ENCODE assay signal across 25 mouse cellular contexts in genomic region chr8:128697945-128698344, GRCm38 (mm10). TPM values are rescaled to one million over a fixed set of nuclear protein-coding genes. Genes with fewer than 3 reads are reported as not detected.
DNase-seq lines count a peak whose midpoint lies in the region; ATAC-seq lines count a peak whose summit lies in the region.
"Had no signal": no experiment of that assay in that cellular context is flagged by ENCODE, and none has a peak within 500 bp of the region (broad histone marks: within the 10 kb centered on the region; RNA-seq: fewer than 3 reads in every experiment).

No protein-coding gene starts in this region.

- 0 out of 2 replicates have a peak, but pooled peaks cover 2% of the 10 kb centered on the region for H3K36me3 ChIP-seq in liver, embryonic 13.5 days
- no peaks in the 10 kb centered on the region for H3K36me3 ChIP-seq in liver, embryonic 12.5 days
- no peaks in the 10 kb centered on the region for H3K36me3 ChIP-seq in lung, embryonic 16.5 days (ENCODE audit: control insufficient read depth, insufficient read depth, low read length)
- H3K36me3 ChIP-seq in embryonic facial prominence, embryonic 14.5 days (ENCODE audit: control insufficient read depth, insufficient read depth, low read length) = no peaks in the 10 kb centered on the region
- H3K36me3 ChIP-seq: embryonic facial prominence, embryonic 13.5 days; heart, embryonic 12.5 days; heart, embryonic 15.5 days; hindbrain, embryonic 13.5 days had no signal

- no peak overlapping the region for H3K9ac ChIP-seq in liver, embryonic 13.5 days
- H3K9ac ChIP-seq in liver, embryonic 12.5 days = no peak overlapping the region
- no peak overlapping the region for H3K9ac ChIP-seq in lung, embryonic 16.5 days (ENCODE audit: low read length)
- H3K9ac ChIP-seq in embryonic facial prominence, embryonic 14.5 days (ENCODE audit: low read depth, low read length) = no peak overlapping the region
- H3K9ac ChIP-seq: embryonic facial prominence, embryonic 13.5 days; heart, embryonic 12.5 days; heart, embryonic 15.5 days; hindbrain, embryonic 13.5 days had no signal

- no peak overlapping the region for H3K4me2 ChIP-seq in liver, embryonic 13.5 days
- no peak overlapping the region for H3K4me2 ChIP-seq in liver, embryonic 12.5 days
- no peak overlapping the region for H3K4me2 ChIP-seq in lung, embryonic 16.5 days (ENCODE audit: low read depth, low read length)
- H3K4me2 ChIP-seq in embryonic facial prominence, embryonic 14.5 days (ENCODE audit: low read depth, low read length) = no peak overlapping the region
- H3K4me2 ChIP-seq: embryonic facial prominence, embryonic 13.5 days; heart, embryonic 12.5 days; heart, embryonic 15.5 days; hindbrain, embryonic 13.5 days had no signal

- H3K9me3 ChIP-seq in liver, embryonic 13.5 days (replicated peaks) = no peaks in the 10 kb centered on the region
- no peaks in the 10 kb centered on the region for H3K9me3 ChIP-seq in liver, embryonic 12.5 days (replicated peaks)
- no peaks in the 10 kb centered on the region for H3K9me3 ChIP-seq in lung, embryonic 16.5 days (ENCODE audit: control insufficient read depth, low read length)
- H3K9me3 ChIP-seq in embryonic facial prominence, embryonic 14.5 days (ENCODE audit: control insufficient read depth, low read length) = no peaks in the 10 kb centered on the region
- H3K9me3 ChIP-seq: embryonic facial prominence, embryonic 13.5 days; heart, embryonic 12.5 days; heart, embryonic 15.5 days; hindbrain, embryonic 10.5 days had no signal

- H3K4me1 ChIP-seq in liver, embryonic 13.5 days (replicated peaks) = peaks cover 66% of the 10 kb centered on the region
- H3K4me1 ChIP-seq in liver, embryonic 12.5 days = peaks cover 73% of the 10 kb centered on the region
- H3K4me1 ChIP-seq in lung, embryonic 16.5 days (replicated peaks; ENCODE audit: control insufficient read depth, insufficient read depth, low read length) = peaks cover 18% of the 10 kb centered on the region
- 0 out of 2 replicates have a peak, but pooled peaks cover 3% of the 10 kb centered on the region for H3K4me1 ChIP-seq in embryonic facial prominence, embryonic 14.5 days (ENCODE audit: control insufficient read depth, insufficient read depth, low read length)
- H3K4me1 ChIP-seq: embryonic facial prominence, embryonic 13.5 days; hindbrain, embryonic 10.5 days had no signal

- ATAC-seq in liver, embryonic 13.5 days (ENCODE audit: low read depth) = peak; percentile 42; the same call in 1 of the 2 replicates
- no peak for ATAC-seq in liver, embryonic 12.5 days
- peak; percentile 91 for ATAC-seq in lung, embryonic 16.5 days (ENCODE audit: low read depth)
- ATAC-seq in embryonic facial prominence, embryonic 14.5 days (ENCODE audit: low read depth) = no peak
- peak; percentile 19; the same call in 1 of the 2 replicates for ATAC-seq in megakaryocyte-erythroid progenitor cell, adult 5-6 weeks (replicated peaks; ENCODE audit: low FRiP score, low TSS enrichment, poor library complexity, severe bottlenecking)
- ATAC-seq: activated CD4-positive, CD25-positive, alpha-beta regulatory T cell, adult 4 months; CD4-positive, CD25-positive, alpha-beta regulatory T cell, adult 4 months; forebrain, embryonic 14.5 days; hindbrain, embryonic 16.5 days had no signal

- no peak for DNase-seq in liver, embryonic 13.5 days
- DNase-seq in lung, postnatal 36 days = no peak
- DNase-seq in embryonic facial prominence, embryonic 14.5 days (ENCODE audit: low spot score) = peak; percentile 13
- no peak for DNase-seq in spleen, postnatal 14 days (ENCODE audit: low spot score in 2 of 2)
- DNase-seq: adrenal gland, adult 8-10 months; adrenal gland, postnatal 25 days; cerebellum, adult 11-12 months; cerebellum, adult 8-10 months; cerebellum, postnatal 14 days; gastrocnemius, postnatal 25 days; heart, adult 18-20 months; heart, postnatal 10 days; heart, postnatal 36 days had no signal

- H3K4me3 ChIP-seq in liver, embryonic 13.5 days (replicated peaks) = no peak overlapping the region
- H3K4me3 ChIP-seq in liver, embryonic 12.5 days = no peak overlapping the region
- no peak overlapping the region for H3K4me3 ChIP-seq in lung, embryonic 16.5 days (ENCODE audit: low read length)
- no peak overlapping the region for H3K4me3 ChIP-seq in embryonic facial prominence, embryonic 14.5 days (ENCODE audit: low read depth, low read length)
- H3K4me3 ChIP-seq: embryonic facial prominence, embryonic 13.5 days; heart, embryonic 12.5 days; heart, embryonic 15.5 days; hindbrain, embryonic 10.5 days; hindbrain, embryonic 13.5 days had no signal

- no peak overlapping the region for H3K27ac ChIP-seq in liver, embryonic 13.5 days
- H3K27ac ChIP-seq in liver, embryonic 12.5 days = no peak overlapping the region
- no peak overlapping the region for H3K27ac ChIP-seq in lung, embryonic 16.5 days (ENCODE audit: low read length)
- no peak overlapping the region for H3K27ac ChIP-seq in embryonic facial prominence, embryonic 14.5 days (replicated peaks; ENCODE audit: low read depth, low read length)
- H3K27ac ChIP-seq: embryonic facial prominence, embryonic 13.5 days; heart, embryonic 15.5 days; hindbrain, embryonic 10.5 days; hindbrain, embryonic 13.5 days had no signal

- 39% methylated on average over 3 of the region's 3 CpGs for WGBS in liver, embryonic 13.5 days (ENCODE audit: insufficient replicate concordance)
- WGBS in liver, embryonic 12.5 days (ENCODE audit: insufficient replicate concordance) = 47% methylated on average over 3 of the region's 3 CpGs
- WGBS in lung, embryonic 16.5 days = 34% methylated on average over 3 of the region's 3 CpGs
- WGBS in embryonic facial prominence, embryonic 14.5 days = 65% methylated on average over 3 of the region's 3 CpGs

- no peaks in the 10 kb centered on the region for H3K27me3 ChIP-seq in liver, embryonic 13.5 days
- H3K27me3 ChIP-seq in liver, embryonic 12.5 days (replicated peaks) = no peaks in the 10 kb centered on the region
- no peaks in the 10 kb centered on the region for H3K27me3 ChIP-seq in lung, embryonic 16.5 days (ENCODE audit: control insufficient read depth, insufficient read depth, low read depth, low read length)
- H3K27me3 ChIP-seq in embryonic facial prominence, embryonic 14.5 days (replicated peaks; ENCODE audit: control insufficient read depth, insufficient read depth, low read length) = no peaks in the 10 kb centered on the region
- H3K27me3 ChIP-seq: embryonic facial prominence, embryonic 13.5 days; heart, embryonic 12.5 days; heart, embryonic 15.5 days; hindbrain, embryonic 13.5 days had no signal

RNA-seq across cellular contexts. Expression of gene Itgb1, which starts 12.5 kb away (rescaled TPM):
- 81.4 and 102 TPM in 2 replicates for polyA plus RNA-seq in liver, embryonic 13.5 days (2015; fragmentation: Nextera tagmentation; extraction: Ambion mirVana)
- 129 and 130 TPM in 2 replicates for polyA plus RNA-seq in liver, embryonic 12.5 days (2016; fragmentation: Nextera tagmentation; extraction: Ambion mirVana)
- 373 and 384 TPM in 2 replicates for polyA plus RNA-seq in lung, embryonic 16.5 days (2015; fragmentation: Nextera tagmentation; extraction: Ambion mirVana)
- polyA plus RNA-seq in embryonic facial prominence, embryonic 14.5 days (2014; fragmentation: Nextera tagmentation; extraction: Ambion mirVana) = 331 and 346 TPM in 2 replicates
- total RNA-seq in megakaryocyte-erythroid progenitor cell, adult 5-6 weeks (2014; fragmentation: Nextera tagmentation) = 65.5 and 79.9 TPM in 2 replicates
- 164 and 180 TPM in 2 replicates for total RNA-seq in megakaryocyte-erythroid progenitor cell, adult 5-6 weeks (2017)

Comparison
In these comparisons a context has a peak if more than half of its experiments do, and no peak if none do; other contexts are left out.
1. ATAC-seq: peak in liver, embryonic 13.5 days (single experiment), lung, embryonic 16.5 days (single experiment) and megakaryocyte-erythroid progenitor cell, adult 5-6 weeks (single experiment); none in liver, embryonic 12.5 days (single experiment) and embryonic facial prominence, embryonic 14.5 days (single experiment).